In the genomic region with DNA sequence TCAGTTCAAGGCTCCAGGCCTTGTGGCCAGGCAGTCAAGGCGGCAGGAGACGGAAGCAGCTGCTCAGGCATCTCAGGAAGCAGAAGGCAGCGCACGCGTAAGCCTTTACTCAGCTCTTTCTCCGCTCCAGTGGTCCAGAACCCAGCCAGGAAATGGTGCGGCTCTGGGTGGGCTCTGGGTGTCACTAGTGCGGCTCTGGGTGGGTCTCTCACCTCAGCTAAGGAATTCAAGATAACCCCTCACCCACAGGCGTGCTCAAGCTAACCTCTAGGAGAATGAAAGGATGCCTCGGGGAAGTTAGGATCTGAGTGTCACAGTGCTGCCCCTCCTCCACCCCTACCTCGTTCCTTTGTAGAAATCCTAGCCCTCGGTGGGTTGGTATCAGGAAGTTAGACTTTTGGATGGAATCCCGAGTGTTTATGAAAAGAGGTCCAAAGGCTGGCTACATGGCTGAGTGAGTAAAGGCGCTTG, we compare ENCODE assay signal across 10 mouse cellular contexts. TPM values are rescaled to one million over a fixed set of nuclear protein-coding genes. Genes with fewer than 3 reads are reported as not detected.
DNase-seq lines count a peak whose midpoint lies in the region; ATAC-seq lines count a peak whose summit lies in the region.
"Had no signal": no experiment of that assay in that cellular context is flagged by ENCODE, and none has a peak within 500 bp of the region (broad histone marks: within the 10 kb centered on the region; RNA-seq: fewer than 3 reads in every experiment).

No protein-coding gene starts in this region.

- 34% methylated on average over 14 of the region's 14 CpGs for WGBS in heart, embryonic 13.5 days
- WGBS in embryonic facial prominence, embryonic 14.5 days = 35% methylated on average over 14 of the region's 14 CpGs
- 58% methylated on average over 14 of the region's 14 CpGs for WGBS in limb, embryonic 12.5 days

- H3K27me3 ChIP-seq in heart, embryonic 13.5 days (replicated peaks) = no peaks in the 10 kb centered on the region
- 0 out of 2 replicates have a peak, but pooled peaks cover 4% of the 10 kb centered on the region for H3K27me3 ChIP-seq in embryonic facial prominence, embryonic 14.5 days (replicated peaks; ENCODE audit: control insufficient read depth, insufficient read depth, low read length)
- peaks cover 11% of the 10 kb centered on the region for H3K27me3 ChIP-seq in limb, embryonic 12.5 days
- H3K27me3 ChIP-seq: limb, embryonic 13.5 days had no signal

- no peak for ATAC-seq in heart, embryonic 13.5 days (ENCODE audit: extremely low read depth, insufficient number of reproducible peaks, low FRiP score, low TSS enrichment)
- ATAC-seq in embryonic facial prominence, embryonic 14.5 days (ENCODE audit: low read depth) = no peak
- no peak for ATAC-seq in limb, embryonic 12.5 days (ENCODE audit: insufficient number of reproducible peaks, insufficient read depth, low FRiP score, low TSS enrichment, low read depth)

- peak overlapping the region; percentile 49; the same call in 1 of the 2 replicates for H3K27ac ChIP-seq in heart, embryonic 13.5 days (replicated peaks)
- no peak overlapping the region for H3K27ac ChIP-seq in embryonic facial prominence, embryonic 14.5 days (replicated peaks; ENCODE audit: low read depth, low read length)
- peak overlapping the region; percentile 31; the same call in 1 of the 2 replicates for H3K27ac ChIP-seq in limb, embryonic 12.5 days
- H3K27ac ChIP-seq: limb, embryonic 13.5 days had no signal

- peaks cover 55% of the 10 kb centered on the region for H3K4me1 ChIP-seq in heart, embryonic 13.5 days
- peaks cover 10% of the 10 kb centered on the region for H3K4me1 ChIP-seq in embryonic facial prominence, embryonic 14.5 days (ENCODE audit: control insufficient read depth, insufficient read depth, low read length)
- H3K4me1 ChIP-seq in limb, embryonic 12.5 days (replicated peaks) = peaks cover 11% of the 10 kb centered on the region

- H3K9ac ChIP-seq in heart, embryonic 13.5 days = peak overlapping the region; percentile 8; the same call in 1 of the 2 replicates
- H3K9ac ChIP-seq in embryonic facial prominence, embryonic 14.5 days (ENCODE audit: low read depth, low read length) = no peak overlapping the region
- no peak overlapping the region for H3K9ac ChIP-seq in limb, embryonic 12.5 days (replicated peaks)
- H3K9ac ChIP-seq: limb, embryonic 13.5 days had no signal

- no peak for DNase-seq in heart, postnatal 14 days
- DNase-seq in A20 (ENCODE audit: low read depth, low spot score) = peak; percentile 78
- no peak for DNase-seq in embryonic facial prominence, embryonic 14.5 days (ENCODE audit: low spot score)
- no peak for DNase-seq in layer of hippocampus, postnatal 36 days
- DNase-seq in adrenal gland, adult 2 months = no peak
- DNase-seq in layer of hippocampus, adult 11-12 months (ENCODE audit: low spot score) = no peak
- DNase-seq: cerebellum, postnatal 25 days had no signal

- no peak overlapping the region for H3K4me3 ChIP-seq in heart, embryonic 13.5 days
- no peak overlapping the region for H3K4me3 ChIP-seq in embryonic facial prominence, embryonic 14.5 days (ENCODE audit: low read depth, low read length)
- no peak overlapping the region for H3K4me3 ChIP-seq in limb, embryonic 12.5 days (replicated peaks)
- H3K4me3 ChIP-seq: limb, embryonic 13.5 days had no signal

- H3K4me2 ChIP-seq in heart, embryonic 13.5 days = peak overlapping the region; percentile 24
- H3K4me2 ChIP-seq in embryonic facial prominence, embryonic 14.5 days (ENCODE audit: low read depth, low read length) = peak overlapping the region; percentile 5; the same call in 1 of the 2 replicates
- H3K4me2 ChIP-seq in limb, embryonic 12.5 days = no peak overlapping the region
- H3K4me2 ChIP-seq: limb, embryonic 13.5 days had no signal

- H3K36me3 ChIP-seq in heart, embryonic 13.5 days = no peaks in the 10 kb centered on the region
- no peaks in the 10 kb centered on the region for H3K36me3 ChIP-seq in embryonic facial prominence, embryonic 14.5 days (ENCODE audit: control insufficient read depth, insufficient read depth, low read length)
- no peaks in the 10 kb centered on the region for H3K36me3 ChIP-seq in limb, embryonic 12.5 days
- H3K36me3 ChIP-seq: limb, embryonic 13.5 days had no signal

- peaks cover 3% of the 10 kb centered on the region for H3K9me3 ChIP-seq in heart, embryonic 13.5 days
- 0 out of 2 replicates have a peak, but pooled peaks cover 3% of the 10 kb centered on the region for H3K9me3 ChIP-seq in embryonic facial prominence, embryonic 14.5 days (ENCODE audit: control insufficient read depth, low read length)
- peaks cover 8% of the 10 kb centered on the region for H3K9me3 ChIP-seq in limb, embryonic 12.5 days

- intact Hi-C loops in heart, postnatal 14 days (cut with DNase I) = no loop called here

RNA-seq across cellular contexts. Expression of a gene that starts 18.6 kb away (rescaled TPM):
- 4.8 and 5.4 TPM in 2 replicates for polyA plus RNA-seq in heart, embryonic 13.5 days (2015; fragmentation: Nextera tagmentation; extraction: Ambion mirVana)
- total RNA-seq in heart, postnatal 14 days (2021) = 10 to 100 TPM; 21.5 to 25.4 TPM
- 2.3 and 2.4 TPM in 2 replicates for polyA plus RNA-seq in embryonic facial prominence, embryonic 14.5 days (2014; fragmentation: Nextera tagmentation; extraction: Ambion mirVana)
- 2.5 and 3.3 TPM in 2 replicates for polyA plus RNA-seq in limb, embryonic 12.5 days (2016; fragmentation: Nextera tagmentation; extraction: Ambion mirVana)
- 1 to 10 TPM; 3.6 to 4.0 TPM for total RNA-seq in layer of hippocampus, postnatal 36 days (2021)
- total RNA-seq in adrenal gland, adult 2 months (2021) = 1 to 10 TPM; 4.2 to 6.8 TPM
- polyA plus RNA-seq in adrenal gland, adult 2 months (2012; rRNA removed) = 4.2 and 5.0 TPM in 2 replicates

RNA-seq across cellular contexts. Expression of a gene that starts 31.3 kb away (rescaled TPM):
- 35.4 and 44.6 TPM in 2 replicates for polyA plus RNA-seq in heart, embryonic 13.5 days (2015; fragmentation: Nextera tagmentation; extraction: Ambion mirVana)
- total RNA-seq in heart, postnatal 14 days (2021) = 10 to 100 TPM; 16.7 to 22.9 TPM
- 47.3 and 48.9 TPM in 2 replicates for polyA plus RNA-seq in embryonic facial prominence, embryonic 14.5 days (2014; fragmentation: Nextera tagmentation; extraction: Ambion mirVana)
- polyA plus RNA-seq in limb, embryonic 12.5 days (2016; fragmentation: Nextera tagmentation; extraction: Ambion mirVana) = 47.4 and 55.2 TPM in 2 replicates
- total RNA-seq in layer of hippocampus, postnatal 36 days (2021) = 10 to 100 TPM; 43.9 to 44.7 TPM
- 10 to 100 TPM; 22.0 to 23.1 TPM for total RNA-seq in adrenal gland, adult 2 months (2021)
- 8.7 and 9.2 TPM in 2 replicates for polyA plus RNA-seq in adrenal gland, adult 2 months (2012; rRNA removed)

RNA-seq across cellular contexts. Expression of a gene that starts 46.5 kb away (rescaled TPM):
- polyA plus RNA-seq in heart, embryonic 13.5 days (2015; fragmentation: Nextera tagmentation; extraction: Ambion mirVana) = 35.1 and 36.0 TPM in 2 replicates
- 10 to 100 TPM; 20.8 to 22.1 TPM for total RNA-seq in heart, postnatal 14 days (2021)
- 52.1 and 54.8 TPM in 2 replicates for polyA plus RNA-seq in embryonic facial prominence, embryonic 14.5 days (2014; fragmentation: Nextera tagmentation; extraction: Ambion mirVana)
- polyA plus RNA-seq in limb, embryonic 12.5 days (2016; fragmentation: Nextera tagmentation; extraction: Ambion mirVana) = 50.8 and 54.6 TPM in 2 replicates
- 10 to 100 TPM; 12.0 to 12.8 TPM for total RNA-seq in layer of hippocampus, postnatal 36 days (2021)
- 10 to 100 TPM; 20.7 to 23.9 TPM for total RNA-seq in adrenal gland, adult 2 months (2021)
- polyA plus RNA-seq in adrenal gland, adult 2 months (2012; rRNA removed) = 3.6 and 4.1 TPM in 2 replicates
